Mouse (Mus musculus) stomach, embryonic 15.5 days (tissue): ENCODE data around the gene Fbxo28. TPM values are rescaled to one million over a fixed set of nuclear protein-coding genes. Genes with fewer than 3 reads are reported as not detected.

Experiments
- polyA plus RNA-seq: library from polyadenylated mRNA; unstranded; fragments of >200 nt; fragmentation: Nextera tagmentation; extraction: Ambion mirVana; gene quantifications from 2 replicates; pipeline ENCODE4 v1.2.1, GENCODE M21; 2015

Gene Fbxo28
- polyA plus RNA-seq, 1 experiment from 2014 or later: 15.9 TPM

Other genes starting within 250 kb of the Fbxo28 start
- 158 and 161 TPM in 2 replicates for gene Srp9, start 216.9 kb downstream of the Fbxo28 start, polyA plus RNA-seq
- not detected in 2 replicates for gene Vmn1r1, start 177.1 kb downstream of the Fbxo28 start, polyA plus RNA-seq
- gene Degs1, start 58.8 kb downstream of the Fbxo28 start, polyA plus RNA-seq: 139 and 147 TPM in 2 replicates
- 19.9 and 23.1 TPM in 2 replicates for gene Trp53bp2, start 67.5 kb upstream of the Fbxo28 start, polyA plus RNA-seq
- gene Capn2, start 176.0 kb upstream of the Fbxo28 start, polyA plus RNA-seq: 107 and 108 TPM in 2 replicates
- gene Capn8, start 223.4 kb upstream of the Fbxo28 start, polyA plus RNA-seq: 2.2 and 2.4 TPM in 2 replicates